Mouse (Mus musculus) mature B cell (primary cell): ENCODE data around the gene Vmn1r188.
"Not testable (repeated sequence)": the region's sequence is repeated elsewhere in the genome, so short reads cannot be mapped to it uniquely, and the experiment has no call there.

Source experiments
- in situ Hi-C: fragments of 300-500 bp; cut with MboI; formaldehyde crosslinking; loops from 2 replicates; pipeline ENCODE4 v1.14.3; 2019

Gene Vmn1r188

DNA sequence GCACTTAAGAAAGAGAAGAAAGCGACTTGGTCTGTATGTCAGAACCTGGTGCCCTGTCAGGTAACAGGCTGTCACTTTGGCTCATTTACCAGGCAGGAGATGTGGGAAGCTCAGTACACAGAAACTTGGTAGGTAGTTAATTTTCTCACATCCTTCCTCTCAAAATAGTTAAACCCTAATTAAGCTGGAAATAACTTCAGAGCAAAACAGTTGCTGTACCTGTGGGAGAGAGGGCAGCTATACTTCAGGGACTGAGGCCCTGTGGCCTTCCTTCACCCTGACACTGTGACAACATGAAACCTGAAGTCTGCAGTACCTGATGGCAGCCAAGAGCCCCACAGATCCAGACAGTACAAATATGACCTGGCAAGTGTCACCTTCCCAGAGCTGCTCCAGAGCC is at the start of gene Vmn1r188:
TSS of gene Vmn1r188 (plus strand) at position 301 of the 400 bp plus-strand sequence.
- in situ Hi-C loops = not testable (repeated sequence)

DNA sequence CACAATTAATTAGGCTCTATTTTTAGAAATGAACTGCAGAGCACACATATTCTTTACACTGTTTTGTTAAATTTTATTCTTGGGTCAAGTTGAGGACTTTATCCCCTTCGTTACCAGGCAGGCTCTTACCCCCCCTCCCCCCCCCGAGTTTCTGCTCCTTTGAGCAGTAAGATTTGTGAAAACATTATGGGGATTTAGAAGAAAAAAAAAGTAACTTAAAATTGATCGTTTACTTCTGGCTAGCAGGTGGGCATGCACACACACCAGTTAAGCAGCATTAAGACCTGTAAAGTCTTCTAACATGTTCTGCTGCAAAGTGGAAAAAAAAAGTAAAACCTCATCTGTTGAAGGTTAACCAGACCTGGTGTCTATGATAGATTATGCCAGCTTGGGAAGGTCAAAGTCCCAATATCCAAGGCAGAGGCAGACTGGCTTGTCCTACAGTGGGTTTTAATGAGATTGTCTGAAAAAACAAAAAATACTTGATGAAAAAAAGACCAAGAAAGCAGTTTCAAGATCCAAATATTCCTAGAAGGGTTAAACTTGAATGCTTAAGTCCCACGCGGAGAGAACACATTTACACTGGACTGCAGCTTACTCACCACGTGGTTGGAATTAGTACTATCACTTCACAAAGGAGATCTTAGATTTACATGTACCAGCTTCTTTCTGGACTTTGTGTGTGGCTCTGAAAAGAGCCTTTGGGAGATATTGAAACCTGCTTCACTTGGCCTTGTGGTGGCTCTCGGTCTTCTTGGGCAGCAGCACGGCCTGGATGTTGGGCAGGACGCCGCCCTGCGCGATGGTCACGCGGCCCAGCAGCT is 49.6 kb upstream of the Vmn1r188 start:
- in situ Hi-C loops = loop anchor here (10.0 kb wide), 4 partner anchors 210 to 1710 kb away; partner anchors contain the start of genes Hist1h2ac, Hist1h2bb, Hist1h2bc and Hist1h3c

DNA sequence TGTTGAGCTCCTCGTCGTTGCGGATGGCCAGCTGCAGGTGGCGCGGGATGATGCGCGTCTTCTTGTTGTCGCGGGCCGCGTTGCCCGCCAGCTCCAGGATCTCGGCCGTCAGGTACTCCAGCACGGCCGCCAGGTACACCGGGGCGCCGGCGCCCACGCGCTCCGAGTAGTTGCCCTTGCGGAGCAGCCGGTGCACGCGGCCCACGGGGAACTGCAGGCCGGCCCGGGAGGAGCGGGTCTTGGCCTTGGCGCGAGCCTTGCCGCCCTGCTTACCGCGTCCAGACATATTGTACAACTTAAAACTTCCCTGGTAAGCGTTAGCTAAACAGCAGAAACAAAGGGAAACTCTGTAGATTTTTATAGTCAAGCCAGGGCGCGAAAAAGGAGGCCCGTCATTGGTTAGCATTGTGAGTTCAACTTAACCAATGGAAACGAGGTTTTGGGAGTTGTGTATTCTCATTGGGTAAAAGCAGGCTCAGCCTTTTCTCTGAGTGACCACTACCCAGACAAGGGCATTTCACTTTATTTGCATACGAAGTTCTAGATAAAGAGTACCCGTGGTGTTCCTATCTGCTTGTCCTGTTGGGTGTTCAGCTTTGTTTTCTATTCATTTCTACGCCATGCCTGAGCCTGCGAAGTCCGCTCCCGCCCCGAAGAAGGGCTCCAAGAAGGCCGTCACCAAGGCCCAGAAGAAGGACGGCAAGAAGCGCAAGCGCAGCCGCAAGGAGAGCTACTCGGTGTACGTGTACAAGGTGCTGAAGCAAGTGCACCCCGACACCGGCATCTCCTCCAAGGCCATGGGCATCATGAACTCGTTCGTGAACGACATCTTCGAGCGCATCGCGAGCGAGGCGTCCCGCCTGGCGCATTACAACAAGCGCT is 48.7 kb upstream of the Vmn1r188 start, which contains the start of the genes Hist1h2ah and Hist1h2bk:
TSS of gene Hist1h2ah (minus strand) at position 302 of the 882 bp plus-strand sequence.
TSS of gene Hist1h2bk (plus strand) at position 604 of the 882 bp plus-strand sequence.
- in situ Hi-C loops = loop anchor here (10.0 kb wide), 4 partner anchors 211 to 1709 kb away; partner anchors contain the start of genes Hist1h2ac, Hist1h2bb, Hist1h2bc and Hist1h3c

DNA sequence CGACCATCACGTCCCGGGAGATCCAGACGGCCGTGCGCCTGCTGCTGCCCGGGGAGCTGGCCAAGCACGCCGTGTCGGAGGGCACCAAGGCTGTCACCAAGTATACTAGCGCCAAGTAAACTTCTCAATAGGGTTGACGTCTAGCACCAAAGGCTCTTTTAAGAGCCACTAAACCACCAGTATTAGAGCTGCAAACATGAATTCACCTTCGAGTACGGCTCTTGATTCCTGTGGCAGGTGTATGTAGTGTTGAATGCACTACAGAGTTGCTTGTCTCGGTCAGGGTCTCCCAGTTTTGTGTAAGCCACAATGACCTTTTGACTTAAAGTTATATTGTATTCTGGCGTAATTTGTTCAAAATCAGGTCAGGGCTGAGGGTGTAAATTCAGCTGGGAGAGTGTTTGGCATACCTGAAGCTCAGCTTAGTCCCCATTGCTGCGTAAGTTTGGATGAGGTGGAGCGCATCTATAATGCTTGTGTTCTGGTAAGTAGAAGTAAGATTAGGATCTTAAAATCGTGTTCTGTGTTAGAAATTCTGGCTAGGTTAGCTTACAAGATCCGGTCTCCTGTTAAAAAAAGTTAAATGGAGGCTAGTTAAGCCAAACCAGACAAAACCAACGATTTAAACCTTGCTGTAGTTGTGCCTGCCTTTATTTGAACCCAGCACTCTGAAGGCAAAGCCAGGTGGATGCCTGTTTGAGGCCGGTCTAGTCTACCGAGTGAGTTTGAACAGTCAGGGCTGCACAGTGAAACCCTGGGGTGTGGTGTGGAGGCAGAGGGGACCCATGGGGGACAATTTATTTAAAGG is 47.9 kb upstream of the Vmn1r188 start:
- in situ Hi-C loops = loop anchor here (10.0 kb wide), 4 partner anchors 212 to 1708 kb away; partner anchors contain the start of genes Hist1h2ac, Hist1h2bb, Hist1h2bc and Hist1h3c

DNA sequence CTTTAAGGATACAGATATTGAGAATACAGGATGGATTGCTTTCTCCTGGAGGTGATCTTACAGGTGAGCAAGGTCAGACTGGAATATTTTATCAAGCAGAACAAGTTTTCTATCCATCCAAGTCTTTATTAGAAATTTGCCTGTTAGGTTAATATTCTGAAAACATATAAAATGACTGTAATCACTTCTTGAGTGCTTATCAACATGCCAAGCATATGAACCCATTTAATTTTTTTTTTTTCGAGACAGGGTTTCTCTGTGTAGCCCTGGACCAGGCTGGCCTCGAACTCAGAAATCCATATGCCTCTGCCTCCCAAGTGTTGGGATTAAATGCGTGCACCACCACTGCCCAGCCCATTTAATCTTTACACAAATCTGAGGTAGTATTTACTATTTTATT is 47.3 kb upstream of the Vmn1r188 start:
- in situ Hi-C loops = loop anchor here (10.0 kb wide), 4 partner anchors 212 to 1708 kb away; partner anchors contain the start of genes Hist1h2ac, Hist1h2bb, Hist1h2bc and Hist1h3c

DNA sequence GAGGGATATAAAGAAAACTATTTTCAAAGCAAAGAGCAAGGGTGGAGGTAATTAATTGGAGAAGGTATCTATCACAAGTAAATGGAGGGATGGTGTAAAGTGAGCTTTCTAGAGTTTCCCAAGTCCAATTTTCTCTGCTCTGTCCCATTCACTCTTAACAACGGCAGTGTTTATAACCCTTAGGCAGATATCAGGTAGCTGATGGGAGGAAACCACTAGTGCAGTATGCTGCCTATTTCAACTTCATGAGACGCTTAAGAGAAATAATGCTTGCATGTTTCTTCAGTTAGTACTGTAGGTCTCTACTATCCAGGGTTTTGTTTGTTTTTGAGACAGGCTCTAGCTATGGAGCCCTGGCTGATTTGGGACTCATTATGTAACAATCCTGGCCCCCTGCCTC is 46.8 kb upstream of the Vmn1r188 start:
- in situ Hi-C loops = loop anchor here (10.0 kb wide), 4 partner anchors 213 to 1707 kb away; partner anchors contain the start of genes Hist1h2ac, Hist1h2bb, Hist1h2bc and Hist1h3c

DNA sequence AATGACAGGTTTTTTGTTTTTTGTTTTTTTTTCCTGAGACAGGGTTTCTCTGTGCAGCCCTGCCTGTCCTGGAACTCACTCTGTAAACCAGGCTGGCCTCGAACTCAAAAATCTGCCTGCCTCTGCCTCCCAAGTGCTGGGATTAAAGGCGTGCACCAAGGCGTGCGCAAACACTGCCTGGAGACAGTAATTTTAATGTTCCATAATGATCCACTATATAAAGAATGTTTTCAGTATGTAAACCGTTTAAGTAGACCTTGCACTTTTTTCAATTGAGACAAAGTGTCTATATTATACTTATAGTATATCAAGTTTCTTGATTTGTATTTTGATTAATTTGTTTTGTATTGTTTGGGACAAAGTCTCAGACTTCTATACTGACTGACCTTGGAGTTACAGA is 44.9 kb upstream of the Vmn1r188 start:
- in situ Hi-C loops = loop anchor here (10.0 kb wide), 4 partner anchors 215 to 1705 kb away; partner anchors contain the start of genes Hist1h2ac, Hist1h2bb, Hist1h2bc and Hist1h3c

DNA sequence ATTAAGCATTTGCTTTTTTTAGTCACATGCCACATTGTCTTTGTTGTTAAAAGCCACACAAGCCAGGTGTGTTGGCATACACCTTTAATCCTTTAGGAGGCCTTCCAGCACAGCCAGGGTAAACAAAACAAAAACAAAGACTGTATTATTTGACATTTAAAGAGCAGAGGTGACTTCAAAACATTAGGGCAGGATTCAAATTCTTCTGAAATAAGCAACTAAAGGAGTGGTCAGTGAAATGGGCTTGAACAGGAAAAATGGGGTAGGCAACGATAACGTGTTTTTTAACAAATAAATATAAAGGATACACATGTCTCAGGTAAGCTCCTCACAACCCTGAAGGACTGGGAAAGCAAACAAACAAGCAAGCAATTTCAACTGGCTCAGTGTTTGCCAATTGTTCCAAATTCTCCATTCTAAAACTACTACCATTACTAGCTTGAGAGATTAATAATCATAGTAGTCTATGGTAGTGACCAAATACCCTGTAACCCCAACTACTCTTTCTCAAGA is 44.2 kb upstream of the Vmn1r188 start:
- in situ Hi-C loops = loop anchor here (5.0 to 10.0 kb wide), 6 partner anchors 215 to 1705 kb away; partner anchors contain the start of genes Hist1h2ac, Hist1h2bb, Hist1h2bc and Hist1h3c

DNA sequence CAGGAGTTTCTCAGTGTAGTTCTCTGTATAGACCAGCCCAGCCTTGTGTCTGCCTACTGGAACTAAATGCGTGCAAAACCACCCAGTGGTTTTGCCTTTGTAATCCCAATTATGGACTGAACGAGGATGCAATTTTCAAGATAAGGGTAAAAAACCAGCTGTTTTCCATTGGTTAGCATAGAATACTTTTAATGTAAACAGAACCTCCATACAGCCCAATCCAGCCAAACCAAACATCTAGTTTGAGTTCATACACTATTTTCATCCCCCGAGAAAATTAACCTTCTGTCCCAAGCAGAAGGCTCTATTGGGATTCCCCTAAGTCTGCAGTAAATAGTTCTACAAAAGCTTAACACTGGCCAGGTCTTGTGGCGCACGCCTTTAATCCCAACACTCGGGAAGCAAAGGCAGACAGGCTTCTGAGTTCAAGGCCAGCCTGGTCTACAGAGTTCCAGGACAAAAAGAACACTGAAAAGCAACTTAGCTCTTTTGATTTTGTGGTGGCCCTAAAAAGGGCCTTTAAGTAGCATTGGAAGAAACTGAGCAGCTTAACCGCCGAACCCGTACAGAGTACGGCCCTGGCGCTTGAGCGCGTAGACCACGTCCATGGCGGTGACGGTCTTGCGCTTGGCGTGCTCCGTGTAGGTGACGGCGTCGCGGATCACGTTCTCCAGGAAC is 43.6 kb upstream of the Vmn1r188 start:
- in situ Hi-C loops = loop anchor here (5.0 to 10.0 kb wide), 2 partner anchors 1482 to 1574 kb away; no protein-coding TSS in a partner anchor

DNA sequence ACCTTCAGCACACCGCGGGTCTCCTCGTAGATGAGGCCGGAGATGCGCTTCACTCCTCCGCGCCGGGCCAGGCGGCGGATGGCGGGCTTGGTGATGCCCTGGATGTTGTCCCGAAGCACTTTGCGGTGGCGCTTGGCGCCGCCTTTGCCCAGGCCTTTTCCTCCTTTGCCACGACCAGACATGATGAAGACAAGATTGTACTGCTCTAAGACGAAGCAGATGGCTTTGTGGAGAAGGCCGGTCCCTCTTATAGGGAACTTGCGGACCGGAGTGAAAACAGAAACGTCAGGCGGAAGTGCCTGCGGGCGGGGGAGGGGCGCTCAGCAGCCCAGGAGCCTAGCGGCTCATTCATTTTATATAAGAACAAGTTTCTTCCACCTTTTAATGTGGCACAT is 43.1 kb upstream of the Vmn1r188 start, which contains the start of gene Hist1h4i:
TSS of gene Hist1h4i (minus strand) at position 221 of the 395 bp plus-strand sequence.
- in situ Hi-C loops = loop anchor here (5.0 to 10.0 kb wide), 2 partner anchors 1481 to 1574 kb away; no protein-coding TSS in a partner anchor

DNA sequence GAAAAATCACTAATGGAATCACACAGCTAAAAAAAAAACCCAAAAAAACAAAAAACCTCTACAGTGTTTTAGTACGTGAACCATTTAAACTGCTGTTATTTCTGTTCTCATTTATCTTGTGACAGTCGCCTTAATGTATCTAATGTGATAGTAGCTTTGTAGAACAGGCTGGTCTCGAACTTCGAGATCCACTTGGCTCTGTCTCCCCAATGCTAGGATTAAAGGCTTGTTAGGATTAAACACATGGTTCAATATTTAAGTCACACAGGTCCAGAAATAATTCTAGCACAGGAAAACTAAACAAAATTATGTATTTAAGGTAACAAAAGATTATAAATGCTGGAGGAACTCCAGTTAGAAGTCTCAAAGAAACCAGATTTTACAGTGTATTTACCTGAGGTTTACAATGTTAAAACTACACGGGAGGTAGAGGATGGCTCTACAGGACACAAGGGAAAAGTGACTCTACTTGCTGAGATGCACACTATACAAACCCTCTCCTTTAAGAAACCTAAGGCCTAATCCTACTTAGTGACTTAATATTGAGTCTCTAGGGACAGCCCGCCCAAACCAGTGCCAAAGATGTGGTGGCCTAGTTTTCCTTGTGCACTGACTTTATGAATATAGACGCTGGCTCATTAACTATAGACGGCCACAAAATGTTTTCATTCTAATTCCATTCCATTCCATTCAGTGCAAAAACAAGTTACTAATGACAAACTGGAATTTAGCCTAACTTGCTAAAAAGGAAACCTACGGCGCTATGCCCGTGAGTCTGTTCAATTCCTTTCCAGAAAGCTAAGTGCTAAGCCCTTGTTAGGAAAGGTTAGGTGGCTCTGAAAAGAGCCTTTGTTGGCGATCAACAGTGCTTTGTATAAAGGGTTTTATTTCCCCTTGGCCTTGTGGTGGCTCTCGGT is 42.3 kb upstream of the Vmn1r188 start:
- in situ Hi-C loops = loop anchor here (5.0 to 10.0 kb wide), 2 partner anchors 1480 to 1573 kb away; no protein-coding TSS in a partner anchor

DNA sequence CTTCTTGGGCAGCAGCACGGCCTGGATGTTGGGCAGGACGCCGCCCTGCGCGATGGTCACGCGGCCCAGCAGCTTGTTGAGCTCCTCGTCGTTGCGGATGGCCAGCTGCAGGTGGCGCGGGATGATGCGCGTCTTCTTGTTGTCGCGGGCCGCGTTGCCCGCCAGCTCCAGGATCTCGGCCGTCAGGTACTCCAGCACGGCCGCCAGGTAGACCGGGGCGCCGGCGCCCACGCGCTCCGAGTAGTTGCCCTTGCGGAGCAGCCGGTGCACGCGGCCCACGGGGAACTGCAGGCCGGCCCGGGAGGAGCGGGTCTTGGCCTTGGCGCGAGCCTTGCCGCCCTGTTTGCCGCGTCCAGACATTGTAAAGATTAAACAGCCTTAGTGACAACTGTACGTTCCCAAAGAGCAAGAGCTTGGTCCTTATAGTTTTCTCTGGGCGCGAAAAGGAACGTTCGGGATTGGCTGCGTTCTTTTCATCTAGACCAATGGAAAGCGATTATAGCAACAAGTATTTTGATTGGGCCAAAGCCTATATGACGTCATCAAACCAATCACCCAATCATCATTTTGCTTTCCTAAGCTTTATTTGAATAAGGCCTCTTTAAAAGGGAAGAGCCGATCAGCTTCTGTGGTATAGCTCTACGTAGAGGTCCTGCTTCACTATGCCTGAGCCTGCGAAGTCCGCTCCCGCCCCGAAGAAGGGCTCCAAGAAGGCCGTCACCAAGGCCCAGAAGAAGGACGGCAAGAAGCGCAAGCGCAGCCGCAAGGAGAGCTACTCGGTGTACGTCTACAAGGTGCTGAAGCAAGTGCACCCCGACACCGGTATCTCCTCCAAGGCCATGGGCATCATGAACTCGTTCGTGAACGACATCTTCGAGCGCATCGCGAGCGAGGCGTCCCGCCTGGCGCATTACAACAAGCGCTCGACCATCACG is 41.4 kb upstream of the Vmn1r188 start, which contains the start of the genes Hist1h2ag and Hist1h2bj:
TSS of gene Hist1h2ag (minus strand) at position 377 of the 935 bp plus-strand sequence.
TSS of gene Hist1h2bj (plus strand) at position 647 of the 935 bp plus-strand sequence.
- in situ Hi-C loops = loop anchor here (5.0 to 10.0 kb wide), 2 partner anchors 1479 to 1572 kb away; no protein-coding TSS in a partner anchor

DNA sequence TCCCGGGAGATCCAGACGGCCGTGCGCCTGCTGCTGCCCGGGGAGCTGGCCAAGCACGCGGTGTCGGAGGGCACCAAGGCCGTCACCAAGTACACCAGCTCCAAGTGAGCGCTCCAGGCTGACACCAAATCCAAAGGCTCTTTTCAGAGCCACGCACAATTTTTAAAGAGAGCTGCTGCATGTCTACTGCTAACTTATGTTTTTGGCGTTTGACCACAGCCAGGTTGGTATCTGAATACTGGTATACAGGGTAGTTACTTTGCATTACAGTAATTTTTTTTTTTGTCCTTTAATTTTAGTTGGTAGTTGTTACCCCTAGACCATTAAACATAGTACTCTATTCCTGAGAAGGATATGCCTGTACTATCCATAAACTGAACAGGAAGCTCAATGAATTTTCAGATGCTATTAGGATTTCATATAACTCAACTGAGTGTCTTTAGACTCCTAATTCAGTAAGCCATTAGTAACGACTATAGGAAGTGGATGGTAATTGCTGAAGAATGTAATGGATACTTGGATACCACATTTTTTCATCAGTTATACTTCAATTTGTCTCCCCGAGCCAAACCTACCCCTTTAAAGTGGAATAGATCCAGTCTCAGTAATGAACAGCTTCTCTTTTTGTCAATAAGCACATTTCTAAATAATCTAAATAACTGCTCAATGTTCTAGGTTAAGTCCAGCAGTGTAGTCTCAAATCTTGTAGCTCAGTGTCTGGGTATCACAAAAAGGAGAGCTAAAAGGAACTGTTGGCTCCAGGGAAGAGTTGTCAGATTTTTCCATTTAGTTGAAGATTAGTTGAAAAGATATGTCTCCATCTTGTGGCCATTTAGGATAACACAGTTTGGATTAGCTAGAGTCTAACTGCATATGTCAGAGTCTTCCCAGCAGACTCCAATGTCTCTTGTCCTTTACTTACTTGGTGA is 40.5 kb upstream of the Vmn1r188 start:
- in situ Hi-C loops = loop anchor here (5.0 to 10.0 kb wide), 2 partner anchors 1479 to 1571 kb away; no protein-coding TSS in a partner anchor

DNA sequence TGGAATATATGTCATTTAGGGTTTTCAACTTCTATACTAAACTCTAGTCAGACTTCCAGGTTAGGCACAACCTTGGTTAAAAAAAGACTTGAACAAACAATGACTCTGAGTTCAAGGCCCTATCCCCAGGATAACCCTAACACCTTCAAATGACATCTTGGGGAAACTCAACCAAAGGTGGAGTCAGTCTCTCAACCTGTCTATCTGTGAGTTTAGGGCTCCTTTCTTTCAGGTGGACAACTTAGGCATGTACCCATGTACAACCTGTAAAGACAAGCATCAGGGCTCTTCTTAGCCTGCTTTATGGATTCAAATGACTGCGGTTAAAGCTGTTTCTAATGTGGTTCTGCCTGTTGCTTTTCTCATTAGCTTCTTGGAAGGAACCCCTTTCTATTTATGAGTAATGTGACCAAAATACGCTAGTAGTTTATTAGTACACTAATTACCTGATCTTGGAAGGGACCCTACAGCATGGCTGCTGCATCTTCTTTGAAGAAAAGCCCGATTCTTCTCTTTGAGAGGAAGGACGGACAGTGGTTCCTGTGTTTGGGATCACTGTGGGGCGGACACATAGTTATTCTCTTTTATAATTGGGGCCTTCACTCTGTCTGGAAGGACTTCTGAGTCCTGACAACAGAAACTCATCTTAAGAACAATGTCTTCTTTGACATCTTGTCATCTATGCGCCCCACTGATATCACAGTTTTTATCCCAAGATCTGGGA is 39.6 kb upstream of the Vmn1r188 start:
- in situ Hi-C loops = loop anchor here (5.0 to 10.0 kb wide), 2 partner anchors 1478 to 1570 kb away; no protein-coding TSS in a partner anchor

DNA sequence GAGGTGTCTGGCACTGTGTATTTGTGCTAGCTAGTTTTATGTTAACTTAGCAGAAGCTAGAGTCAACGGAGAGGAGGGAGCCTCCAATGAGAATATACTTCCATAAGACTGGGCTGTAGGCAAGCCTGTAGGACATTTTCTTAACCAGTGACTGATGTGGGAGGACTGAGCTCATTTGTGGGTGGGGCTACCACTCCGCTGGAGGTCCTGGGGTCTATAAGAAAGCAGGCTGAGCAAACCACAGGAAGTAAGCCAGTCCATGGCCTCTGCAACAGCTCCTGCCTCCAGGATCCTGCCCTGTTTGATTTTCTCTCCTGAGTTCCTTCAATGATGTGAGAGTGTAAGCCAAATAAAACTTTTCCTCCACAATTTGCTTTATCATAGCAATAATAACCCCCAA is 38.9 kb upstream of the Vmn1r188 start:
- in situ Hi-C loops = loop anchor here (10.0 kb wide), 1 partner anchor 1569 kb away; no protein-coding TSS in a partner anchor
